Mouse (Mus musculus) hindbrain, embryonic 15.5 days (tissue): Measurements from ENCODE around the gene Cacna1e. TPM values are rescaled to one million over a fixed set of nuclear protein-coding genes. Genes with fewer than 3 reads are reported as not detected.

ENCODE experiments used
- ATAC-seq: fragments of 200-750 bp; cut with Nextera tagmentation; 2 replicates; pipeline ENCODE4 v1.8.0; 2017; ENCODE audit warnings: low read depth, moderate number of reproducible peaks, moderate TSS enrichment; ENCODE audit not compliant: low FRiP score
- H3K27ac ChIP-seq: fragments of 300-500 bp; sonication (generic); replicated peaks from 2 replicates; pipeline ENCODE4 v1.5.1; 2015; ENCODE audit warnings: mild to moderate bottlenecking, inconsistent platforms
- H3K27me3 ChIP-seq: fragments of 300-500 bp; sonication (generic); 2 replicates; pipeline ENCODE4 v1.6.1; 2015; ENCODE audit warnings: control low read depth, inconsistent platforms
- H3K36me3 ChIP-seq: fragments of 300-500 bp; sonication (generic); 2 replicates; pipeline ENCODE4 v1.6.1; 2015; ENCODE audit warnings: control low read depth, inconsistent platforms
- H3K4me1 ChIP-seq: fragments of 300-500 bp; sonication (generic); replicated peaks from 2 replicates; pipeline ENCODE4 v1.6.1; 2015; ENCODE audit warnings: control low read depth, inconsistent platforms
- H3K4me2 ChIP-seq: fragments of 300-500 bp; sonication (generic); 2 replicates; pipeline ENCODE4 v1.6.1; 2015; ENCODE audit warnings: moderate library complexity, mild to moderate bottlenecking, inconsistent platforms
- H3K4me3 ChIP-seq: fragments of 300-500 bp; sonication (generic); 2 replicates; pipeline ENCODE4 v1.5.1; 2015; ENCODE audit warnings: mild to moderate bottlenecking, inconsistent platforms
- H3K9ac ChIP-seq: fragments of 300-500 bp; sonication (generic); 2 replicates; pipeline ENCODE4 v1.6.1; 2015; ENCODE audit warnings: inconsistent platforms
- H3K9me3 ChIP-seq: fragments of 300-500 bp; sonication (generic); 2 replicates; pipeline ENCODE4 v1.6.1; 2016; ENCODE audit warnings: control low read depth, inconsistent platforms
- WGBS: fragments of 180-500 bp; shearing (Covaris S2); methylation state at CpG from one replicate; pipeline ENCODE4 v1.1.7; 2015; 5-methylcytosine and 5-hydroxymethylcytosine counted together
- polyA plus RNA-seq: library from polyadenylated mRNA; unstranded; fragments of >200 nt; fragmentation: Nextera tagmentation; extraction: Ambion mirVana; gene quantifications from 2 replicates; pipeline ENCODE4 v1.2.1, GENCODE M21; 2015

The Cacna1e gene
- polyA plus RNA-seq, 1 experiment from 2014 or later, result 15.2 TPM

DNA sequence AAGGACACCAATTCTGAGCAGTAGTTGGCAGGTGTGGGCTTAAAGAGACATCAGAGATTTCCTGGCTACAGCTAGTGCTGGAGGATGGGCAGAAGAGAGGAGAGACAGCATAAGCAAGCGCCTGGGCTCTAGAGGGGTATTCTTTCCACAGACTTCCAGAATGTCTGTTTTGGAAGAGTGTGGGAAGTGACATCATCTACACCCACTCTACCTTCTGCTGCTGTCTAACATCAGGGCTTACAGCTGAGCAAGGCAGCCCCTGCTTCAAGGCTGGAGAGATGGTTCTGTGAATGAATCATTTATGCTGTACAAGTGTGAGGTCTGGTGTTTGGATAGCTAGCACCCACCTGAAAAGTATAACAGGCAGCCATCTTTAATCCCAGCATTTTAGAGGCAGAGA, 18.3 kb downstream of the Cacna1e start:
- Histone ChIP-seq H3K27ac (no peak overlapping the region), H3K9ac (no peak overlapping the region), H3K4me2 (no peak overlapping the region), H3K27me3 (no peaks in the 10 kb centered on the region), H3K4me1 (no peaks in the 10 kb centered on the region), H3K36me3 (no peaks in the 10 kb centered on the region), H3K9me3 (no peaks in the 10 kb centered on the region), H3K4me3 (no peak overlapping the region)
- ATAC-seq, result no peak
- 90% methylated on average over 1 of the region's 1 CpGs for WGBS

GRCm38 (mm10) chr1:154861416-154861815, 22.9 kb downstream of the Cacna1e start:
- Histone ChIP-seq H3K4me1 (no peaks in the 10 kb centered on the region), H3K9ac (no peak overlapping the region), H3K9me3 (no peaks in the 10 kb centered on the region), H3K4me2 (no peak overlapping the region), H3K36me3 (no peaks in the 10 kb centered on the region), H3K27me3 (no peaks in the 10 kb centered on the region), H3K4me3 (no peak overlapping the region), H3K27ac (no peak overlapping the region)
- ATAC-seq, result no peak
- 74% methylated on average over 9 of the region's 9 CpGs for WGBS

DNA sequence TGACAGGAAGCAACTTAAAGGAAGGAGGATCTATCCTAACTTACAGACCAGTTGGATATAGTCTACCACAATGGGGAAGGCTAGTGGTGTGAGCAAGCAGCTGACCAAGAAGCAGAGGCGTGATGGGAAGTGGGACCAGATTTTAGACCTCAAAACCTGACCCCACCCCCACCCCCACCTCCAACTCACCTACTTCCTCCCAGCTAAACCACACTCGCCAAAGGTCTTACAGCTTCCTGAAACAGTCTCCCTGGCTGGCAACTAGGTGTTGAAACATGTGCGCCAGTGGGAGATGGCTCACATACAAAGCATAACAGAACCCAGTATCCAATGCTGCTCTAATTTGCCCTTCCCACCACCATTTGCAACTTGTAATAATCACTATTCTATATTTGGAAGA, 29.7 kb downstream of the Cacna1e start:
- no peaks in the 10 kb centered on the region for H3K27me3 ChIP-seq
- H3K4me2 ChIP-seq, result no peak overlapping the region
- no peaks in the 10 kb centered on the region for H3K9me3 ChIP-seq
- H3K27ac ChIP-seq, result no peak overlapping the region
- H3K36me3 ChIP-seq, result no peaks in the 10 kb centered on the region
- no peak overlapping the region for H3K4me3 ChIP-seq
- no peak overlapping the region for H3K9ac ChIP-seq
- peaks cover 8% of the 10 kb centered on the region; the same call in 1 of the 2 replicates for H3K4me1 ChIP-seq
- no peak for ATAC-seq
- WGBS, result 98% methylated on average over 3 of the region's 3 CpGs

DNA sequence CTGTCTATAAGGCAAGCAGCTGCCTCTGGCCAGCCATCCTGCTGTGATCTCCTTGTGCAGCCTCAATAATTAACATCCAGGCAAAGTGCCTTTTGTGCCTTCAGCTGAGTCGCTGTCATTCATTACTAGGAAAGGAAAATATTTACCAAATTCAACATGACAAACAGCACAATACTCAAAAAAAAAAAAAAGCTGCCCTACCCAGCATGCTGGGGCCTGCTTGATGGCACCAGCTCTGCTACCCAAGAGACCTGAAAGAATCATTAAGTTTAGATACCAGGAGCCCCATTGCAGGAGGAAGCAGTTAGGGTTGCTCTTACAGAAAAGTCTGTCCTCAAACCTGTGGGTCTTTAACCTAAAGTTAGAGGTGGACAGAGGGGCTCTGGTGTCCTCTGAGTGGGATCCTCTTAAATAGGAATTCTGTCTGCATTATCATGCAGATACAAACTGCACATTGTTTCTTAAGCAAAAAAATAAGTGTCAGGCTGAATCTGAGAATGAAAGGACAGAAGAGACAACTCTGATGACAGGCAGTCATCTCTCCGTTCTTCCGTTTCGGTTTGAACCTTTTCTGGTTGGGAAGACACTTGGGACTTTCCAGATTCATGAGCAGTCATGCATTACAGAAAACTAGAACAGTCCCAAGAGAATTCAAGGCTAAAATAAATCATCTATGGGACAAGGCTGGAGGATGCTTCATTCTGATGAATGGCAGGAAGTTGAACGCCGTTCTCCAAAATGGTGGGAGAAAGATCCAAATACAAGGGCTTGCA, 33.6 kb downstream of the Cacna1e start:
- Histone ChIP-seq H3K4me1 (peaks cover 8% of the 10 kb centered on the region; the same call in 1 of the 2 replicates), H3K36me3 (no peaks in the 10 kb centered on the region), H3K27me3 (no peaks in the 10 kb centered on the region), H3K27ac (no peak overlapping the region), H3K9me3 (no peaks in the 10 kb centered on the region), H3K4me3 (no peak overlapping the region), H3K9ac (no peak overlapping the region), H3K4me2 (no peak overlapping the region)
- no peak for ATAC-seq
- 57% methylated on average over 6 of the region's 6 CpGs for WGBS

- H3K27me3 ChIP-seq, result no peaks in the 10 kb centered on the region
- H3K9ac ChIP-seq, result no peak overlapping the region
- H3K27ac ChIP-seq, result no peak overlapping the region
- H3K9me3 ChIP-seq, result no peaks in the 10 kb centered on the region
- H3K36me3 ChIP-seq, result no peaks in the 10 kb centered on the region
- H3K4me3 ChIP-seq, result no peak overlapping the region
- no peak overlapping the region for H3K4me2 ChIP-seq
- 93% methylated on average over 6 of the region's 6 CpGs for WGBS
- ATAC-seq, result no peak
- peaks cover 8% of the 10 kb centered on the region; the same call in 1 of the 2 replicates for H3K4me1 ChIP-seq
Observed at GRCm38 (mm10) chr1:154848683-154849579, 35.4 kb downstream of the Cacna1e start.

DNA sequence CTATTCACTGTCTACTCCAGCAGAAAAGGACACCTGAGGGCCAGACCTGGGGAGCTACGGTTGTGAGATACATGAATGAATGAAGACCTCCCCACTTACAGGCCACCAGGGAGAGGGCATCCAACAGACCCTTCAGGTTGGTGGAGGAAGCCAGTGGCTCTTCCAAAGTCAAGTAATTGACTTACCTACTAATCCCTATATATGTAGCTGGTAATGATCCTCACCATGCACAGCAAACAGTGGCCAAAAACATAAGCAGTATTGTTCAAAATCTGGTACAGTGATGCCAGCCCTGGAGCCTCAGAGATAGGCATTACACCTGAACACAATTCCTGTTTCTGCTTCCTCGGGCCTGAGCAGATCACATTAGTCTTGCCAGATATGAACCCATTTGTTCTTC, 37.4 kb downstream of the Cacna1e start:
- no peak for ATAC-seq
- H3K4me3 ChIP-seq, result no peak overlapping the region
- H3K27me3 ChIP-seq, result no peaks in the 10 kb centered on the region
- 82% methylated on average over 2 of the region's 2 CpGs for WGBS
- no peaks in the 10 kb centered on the region for H3K9me3 ChIP-seq
- H3K27ac ChIP-seq, result no peak overlapping the region
- H3K4me2 ChIP-seq, result no peak overlapping the region
- H3K4me1 ChIP-seq, result peaks cover 8% of the 10 kb centered on the region; the same call in 1 of the 2 replicates
- H3K36me3 ChIP-seq, result no peaks in the 10 kb centered on the region
- H3K9ac ChIP-seq, result no peak overlapping the region

DNA sequence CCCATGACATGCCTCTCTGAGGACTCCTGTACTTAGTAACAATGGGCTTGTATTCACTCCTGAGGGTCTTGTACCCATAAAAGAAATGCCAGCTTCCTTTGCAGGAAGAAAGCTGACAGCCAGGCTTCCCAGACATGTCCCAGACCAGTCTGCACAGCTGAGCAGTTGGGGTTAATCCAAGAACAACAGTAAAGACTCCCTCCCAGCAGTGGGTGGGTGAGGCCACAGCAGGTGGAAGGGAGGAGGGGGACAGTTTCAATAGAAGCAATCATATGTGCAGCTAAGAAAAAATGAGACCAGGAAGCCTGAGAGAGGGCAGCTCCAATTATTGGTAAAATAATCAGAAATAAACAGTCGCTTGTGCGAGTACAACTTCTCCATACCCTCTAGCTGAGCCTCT, 40.9 kb downstream of the Cacna1e start:
- no peaks in the 10 kb centered on the region for H3K4me1 ChIP-seq
- H3K36me3 ChIP-seq, result no peaks in the 10 kb centered on the region
- no peak overlapping the region for H3K27ac ChIP-seq
- ATAC-seq, result no peak
- H3K4me3 ChIP-seq, result no peak overlapping the region
- no peaks in the 10 kb centered on the region for H3K9me3 ChIP-seq
- H3K27me3 ChIP-seq, result no peaks in the 10 kb centered on the region
- WGBS, result 80% methylated on average over 2 of the region's 2 CpGs
- no peak overlapping the region for H3K9ac ChIP-seq
- H3K4me2 ChIP-seq, result no peak overlapping the region

GRCm38 (mm10) chr1:154842336-154842735, 42.0 kb downstream of the Cacna1e start:
- ATAC-seq, result no peak
- no peak overlapping the region for H3K27ac ChIP-seq
- no peak overlapping the region for H3K9ac ChIP-seq
- H3K4me2 ChIP-seq, result no peak overlapping the region
- H3K36me3 ChIP-seq, result no peaks in the 10 kb centered on the region
- H3K4me1 ChIP-seq, result no peaks in the 10 kb centered on the region
- H3K4me3 ChIP-seq, result no peak overlapping the region
- 66% methylated on average over 5 of the region's 5 CpGs for WGBS
- H3K27me3 ChIP-seq, result no peaks in the 10 kb centered on the region
- no peaks in the 10 kb centered on the region for H3K9me3 ChIP-seq

DNA sequence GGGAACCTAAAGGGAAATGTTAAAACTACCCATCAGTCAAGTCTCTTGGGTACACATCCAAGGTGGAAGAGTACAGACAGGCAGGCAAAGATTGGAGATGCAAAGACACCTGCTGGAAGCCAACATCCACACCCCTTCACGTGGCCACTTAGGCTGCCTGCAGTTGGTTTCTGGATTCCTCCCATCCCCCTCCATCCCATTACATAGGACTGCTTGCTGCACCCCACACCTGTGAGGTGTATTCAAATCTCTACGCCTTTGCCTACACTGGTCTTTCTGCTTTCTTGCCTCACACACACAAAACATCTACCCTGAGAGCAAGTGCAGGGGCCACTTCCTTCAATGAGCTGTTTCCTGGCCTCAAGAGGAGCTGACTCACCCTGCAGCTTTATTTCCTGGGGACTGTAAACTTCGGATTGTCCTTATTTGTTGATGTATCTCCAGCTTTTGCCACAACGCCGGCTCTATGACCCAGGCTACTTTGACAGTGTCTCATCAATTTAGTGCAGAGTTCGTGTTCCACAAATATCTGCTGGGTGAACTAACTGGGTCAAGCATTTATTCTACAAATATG, 43.2 kb downstream of the Cacna1e start:
- Histone ChIP-seq H3K4me1 (no peaks in the 10 kb centered on the region), H3K27me3 (no peaks in the 10 kb centered on the region), H3K27ac (no peak overlapping the region), H3K9me3 (no peaks in the 10 kb centered on the region), H3K4me2 (no peak overlapping the region), H3K36me3 (no peaks in the 10 kb centered on the region), H3K9ac (no peak overlapping the region), H3K4me3 (no peak overlapping the region)
- no peak for ATAC-seq
- WGBS, result 81% methylated on average over 6 of the region's 6 CpGs

- no peak overlapping the region for H3K27ac ChIP-seq
- H3K36me3 ChIP-seq, result no peaks in the 10 kb centered on the region
- no peak overlapping the region for H3K4me2 ChIP-seq
- 90% methylated on average over 4 of the region's 4 CpGs for WGBS
- ATAC-seq, result no peak
- no peaks in the 10 kb centered on the region for H3K4me1 ChIP-seq
- H3K27me3 ChIP-seq, result no peaks in the 10 kb centered on the region
- no peak overlapping the region for H3K9ac ChIP-seq
- no peak overlapping the region for H3K4me3 ChIP-seq
- H3K9me3 ChIP-seq, result no peaks in the 10 kb centered on the region
Observed at GRCm38 (mm10) chr1:154839272-154839671, 45.0 kb downstream of the Cacna1e start.

- H3K27me3 ChIP-seq, result no peaks in the 10 kb centered on the region
- ATAC-seq, result no peak
- no peak overlapping the region for H3K9ac ChIP-seq
- H3K4me1 ChIP-seq, result peaks cover 8% of the 10 kb centered on the region
- no peak overlapping the region for H3K27ac ChIP-seq
- no peak overlapping the region for H3K4me3 ChIP-seq
- H3K36me3 ChIP-seq, result no peaks in the 10 kb centered on the region
- H3K9me3 ChIP-seq, result no peaks in the 10 kb centered on the region
- H3K4me2 ChIP-seq, result no peak overlapping the region
- 91% methylated on average over 5 of the region's 5 CpGs for WGBS
Observed at GRCm38 (mm10) chr1:154836473-154836872, 47.8 kb downstream of the Cacna1e start.

DNA sequence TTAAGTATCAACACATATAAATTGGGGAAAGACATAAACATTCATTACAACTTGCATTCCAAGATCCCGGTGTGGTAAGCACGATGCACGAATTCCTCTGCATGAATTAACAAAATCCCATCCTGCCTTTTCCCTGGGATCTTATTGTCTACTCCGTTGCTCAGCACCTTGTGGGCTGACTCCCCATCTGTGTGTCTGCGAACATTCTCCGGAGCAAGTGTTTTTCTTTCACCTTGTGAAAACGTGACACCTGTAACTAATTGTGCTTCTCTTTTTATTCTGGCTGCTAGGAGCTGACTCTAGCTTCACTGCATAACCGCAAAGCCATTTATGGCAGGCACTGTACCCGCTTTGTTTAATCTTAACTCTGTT, 52.1 kb downstream of the Cacna1e start:
- Histone ChIP-seq H3K4me1 (peaks cover 11% of the 10 kb centered on the region), H3K27ac (no peak overlapping the region; the same call in 1 of the 2 replicates), H3K4me3 (no peak overlapping the region), H3K36me3 (no peaks in the 10 kb centered on the region), H3K9me3 (no peaks in the 10 kb centered on the region), H3K27me3 (no peaks in the 10 kb centered on the region), H3K4me2 (no peak overlapping the region), H3K9ac (no peak overlapping the region)
- ATAC-seq, result 0 out of 2 replicates have a peak, but pooled peaks have one; percentile 19
- WGBS, result 53% methylated on average over 9 of the region's 9 CpGs
